Mouse (Mus musculus) forebrain, embryonic 16.5 days (tissue): ENCODE results near the gene Med26. TPM values are rescaled to one million over a fixed set of nuclear protein-coding genes. Genes with fewer than 3 reads are reported as not detected.

Experiments
- ATAC-seq: fragments of 200-750 bp; cut with Nextera tagmentation; 2 replicates; pipeline ENCODE4 v1.8.0; 2017; ENCODE audit warnings: mild to moderate bottlenecking, moderate library complexity
- H3K27ac ChIP-seq: fragments of 300-500 bp; sonication (generic); 2 replicates; pipeline ENCODE4 v1.5.1; 2014; ENCODE audit warnings: low read length, control low read depth
- H3K27me3 ChIP-seq: fragments of 300-500 bp; sonication (generic); replicated peaks from 2 replicates; pipeline ENCODE4 v1.6.1; 2014; ENCODE audit warnings: low read length; ENCODE audit not compliant: control insufficient read depth, insufficient read depth
- H3K36me3 ChIP-seq: fragments of 300-500 bp; sonication (generic); 2 replicates; pipeline ENCODE4 v1.6.1; 2014; ENCODE audit not compliant: control insufficient read depth, insufficient read depth
- H3K4me1 ChIP-seq: fragments of 300-500 bp; sonication (generic); replicated peaks from 2 replicates; pipeline ENCODE4 v1.6.1; 2014; ENCODE audit warnings: low read length; ENCODE audit not compliant: control insufficient read depth, insufficient read depth
- H3K4me2 ChIP-seq: fragments of 300-500 bp; sonication (generic); 2 replicates; pipeline ENCODE4 v1.6.1; 2014; ENCODE audit warnings: mild to moderate bottlenecking, low read length, control low read depth
- H3K4me3 ChIP-seq: fragments of 300-500 bp; sonication (generic); replicated peaks from 2 replicates; pipeline ENCODE4 v1.5.1; 2014; ENCODE audit warnings: mild to moderate bottlenecking, low read length, control low read depth
- H3K9ac ChIP-seq: fragments of 300-500 bp; sonication (generic); replicated peaks from 2 replicates; pipeline ENCODE4 v1.6.1; 2014; ENCODE audit warnings: low read depth, low read length, control low read depth
- H3K9me3 ChIP-seq: fragments of 300-500 bp; sonication (generic); 2 replicates; pipeline ENCODE4 v1.6.1; 2016; ENCODE audit warnings: low read length; ENCODE audit not compliant: control insufficient read depth
- WGBS: fragments of 180-500 bp; shearing (Covaris S2); extraction: QIAGEN DNeasy Blood & Tissue Kit; methylation state at CpG from one replicate; pipeline ENCODE4 v1.1.7; 2014; 5-methylcytosine and 5-hydroxymethylcytosine counted together
- polyA plus RNA-seq: library from polyadenylated mRNA; unstranded; fragments of >200 nt; fragmentation: Nextera tagmentation; extraction: Ambion mirVana; gene quantifications from 2 replicates; pipeline ENCODE4 v1.2.1, GENCODE M21; 2015

Gene Med26
- polyA plus RNA-seq, 1 experiment from 2014 or later, result 21.6 TPM

DNA sequence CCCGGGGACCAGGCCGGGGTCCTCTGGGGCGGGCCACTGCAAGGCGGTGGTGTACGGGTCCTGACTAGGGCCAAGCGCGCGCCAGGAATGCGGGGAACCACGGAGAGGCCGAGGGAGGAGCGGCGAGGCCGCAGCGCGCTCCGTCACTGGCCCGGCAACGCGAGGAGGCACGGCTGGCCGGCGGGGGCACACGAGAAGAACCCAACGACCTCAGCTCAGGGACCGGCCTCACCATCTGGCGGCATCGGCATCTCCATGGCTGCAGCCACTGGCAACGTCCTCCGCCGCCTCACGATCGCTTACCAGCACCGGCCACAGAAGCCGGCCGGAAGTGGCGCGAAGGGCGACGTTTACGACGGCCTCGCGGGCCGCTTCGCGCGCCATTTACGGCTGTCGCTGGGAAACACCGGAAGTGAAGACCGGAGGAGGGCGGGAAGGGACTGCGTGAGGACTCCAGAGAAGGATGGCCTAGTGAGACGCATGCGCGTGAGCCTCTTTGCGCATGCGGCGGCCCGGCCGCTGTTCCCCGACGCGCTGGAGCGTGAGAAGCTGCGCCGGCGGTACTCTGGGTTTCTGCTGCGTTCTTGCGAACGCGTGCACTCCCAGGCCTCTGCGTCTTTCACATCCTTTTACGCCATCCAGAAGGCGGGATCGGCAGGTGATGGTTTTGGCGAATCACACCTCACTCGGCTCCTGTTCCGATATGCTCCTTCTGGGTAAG, 73.1 kb downstream of the Med26 start, which contains the start of gene Cherp:
Cherp (minus strand) TSS at position 401 of the 721 bp plus-strand sequence.
- peak within 1 kb of the TSS; percentile 99 for H3K4me2 ChIP-seq
- peaks cover 18% of the 10 kb centered on the region; the same call in 1 of the 2 replicates for H3K36me3 ChIP-seq
- H3K4me1 ChIP-seq, result peaks cover 22% of the 10 kb centered on the region
- H3K27me3 ChIP-seq, result no peaks in the 10 kb centered on the region
- WGBS, result under 1% methylated on average over 79 of the region's 80 CpGs
- peak within 1 kb of the TSS; percentile 96 for H3K4me3 ChIP-seq
- peak within 1 kb of the TSS; percentile 75 for H3K9ac ChIP-seq
- peak; percentile 97 for ATAC-seq
- no peaks in the 10 kb centered on the region for H3K9me3 ChIP-seq
- H3K27ac ChIP-seq, result peak within 1 kb of the TSS; percentile 81

GRCm38 (mm10) chr8:72470684-72471083, 77.4 kb downstream of the Med26 start:
- H3K9me3 ChIP-seq, result no peaks in the 10 kb centered on the region
- H3K27me3 ChIP-seq, result no peaks in the 10 kb centered on the region
- no peak for ATAC-seq
- 96% methylated on average over 7 of the region's 7 CpGs for WGBS
- H3K4me3 ChIP-seq, result no peak overlapping the region
- peaks cover 55% of the 10 kb centered on the region for H3K36me3 ChIP-seq
- no peak overlapping the region for H3K4me2 ChIP-seq
- H3K4me1 ChIP-seq, result peaks cover 15% of the 10 kb centered on the region
- no peak overlapping the region for H3K27ac ChIP-seq
- H3K9ac ChIP-seq, result no peak overlapping the region

DNA sequence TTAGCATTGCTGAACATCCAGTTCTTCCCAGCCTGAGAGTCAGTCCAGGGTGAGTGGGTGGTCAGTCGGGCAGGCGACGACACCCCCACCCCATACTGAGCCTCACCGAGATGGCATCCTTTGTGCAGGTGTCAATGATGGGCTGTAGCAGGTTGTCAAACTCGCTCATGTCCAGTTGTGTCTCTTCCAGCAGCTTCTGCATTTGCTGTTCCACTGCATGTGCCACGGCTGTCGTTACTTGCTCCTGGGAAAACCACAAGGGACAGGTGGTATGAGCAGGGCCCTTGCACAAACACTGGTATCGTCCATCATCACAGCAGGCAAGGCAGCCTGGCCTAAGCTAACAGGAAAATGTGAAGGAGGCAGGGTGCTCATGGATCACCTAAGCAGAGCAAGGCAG, 78.1 kb downstream of the Med26 start:
- Histone ChIP-seq H3K27ac (no peak overlapping the region), H3K9me3 (no peaks in the 10 kb centered on the region), H3K4me2 (no peak overlapping the region), H3K4me1 (peaks cover 13% of the 10 kb centered on the region), H3K27me3 (no peaks in the 10 kb centered on the region), H3K36me3 (peaks cover 60% of the 10 kb centered on the region), H3K4me3 (no peak overlapping the region), H3K9ac (no peak overlapping the region)
- 94% methylated on average over 8 of the region's 8 CpGs for WGBS
- no peak for ATAC-seq

- no peak overlapping the region for H3K27ac ChIP-seq
- H3K4me3 ChIP-seq, result no peak overlapping the region
- ATAC-seq, result no peak
- H3K9ac ChIP-seq, result no peak overlapping the region
- no peak overlapping the region for H3K4me2 ChIP-seq
- 92% methylated on average over 2 of the region's 2 CpGs for WGBS
- peaks cover 64% of the 10 kb centered on the region for H3K36me3 ChIP-seq
- H3K9me3 ChIP-seq, result no peaks in the 10 kb centered on the region
- H3K4me1 ChIP-seq, result peaks cover 10% of the 10 kb centered on the region
- no peaks in the 10 kb centered on the region for H3K27me3 ChIP-seq
These were observed 78.8 kb downstream of the Med26 start for GRCm38 (mm10) chr8:72469243-72469642.

DNA sequence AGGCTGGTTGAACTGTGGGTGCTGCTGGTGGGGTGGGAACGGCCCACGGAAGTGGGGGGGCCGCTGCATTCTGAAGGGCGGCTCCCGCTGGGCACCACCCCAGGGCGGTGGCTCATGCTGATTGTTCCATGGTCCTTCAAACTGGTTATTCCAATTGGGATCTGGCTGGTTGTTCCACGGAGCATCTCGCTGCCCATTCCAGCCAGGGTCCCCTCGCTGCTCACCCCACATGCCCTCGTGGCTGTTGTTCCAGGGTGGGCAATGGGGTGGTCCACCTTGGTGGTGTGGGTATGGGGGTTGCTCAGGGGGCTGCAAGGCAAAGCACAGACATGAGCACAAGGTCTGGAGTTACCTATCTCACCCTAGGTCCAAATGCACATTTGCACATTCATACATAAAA, 83.9 kb downstream of the Med26 start:
- Histone ChIP-seq H3K36me3 (peaks cover 86% of the 10 kb centered on the region), H3K4me2 (no peak overlapping the region), H3K4me3 (no peak overlapping the region), H3K27ac (no peak overlapping the region), H3K9me3 (no peaks in the 10 kb centered on the region), H3K4me1 (no peaks in the 10 kb centered on the region), H3K9ac (no peak overlapping the region), H3K27me3 (no peaks in the 10 kb centered on the region)
- ATAC-seq, result no peak
- 95% methylated on average over 10 of the region's 10 CpGs for WGBS

- no peaks in the 10 kb centered on the region for H3K4me1 ChIP-seq
- 93% methylated on average over 4 of the region's 4 CpGs for WGBS
- peaks cover 58% of the 10 kb centered on the region for H3K36me3 ChIP-seq
- H3K27me3 ChIP-seq, result no peaks in the 10 kb centered on the region
- H3K4me2 ChIP-seq, result no peak overlapping the region
- no peak overlapping the region for H3K4me3 ChIP-seq
- no peak for ATAC-seq
- no peak overlapping the region for H3K27ac ChIP-seq
- no peak overlapping the region for H3K9ac ChIP-seq
- H3K9me3 ChIP-seq, result no peaks in the 10 kb centered on the region
These were observed 88.1 kb downstream of the Med26 start for GRCm38 (mm10) chr8:72459881-72460533.

GRCm38 (mm10) chr8:72458457-72458856, 89.6 kb downstream of the Med26 start:
- H3K4me1 ChIP-seq, result no peaks in the 10 kb centered on the region
- no peaks in the 10 kb centered on the region for H3K9me3 ChIP-seq
- WGBS, result 88% methylated on average over 6 of the region's 6 CpGs
- no peak overlapping the region for H3K4me2 ChIP-seq
- ATAC-seq, result no peak
- no peak overlapping the region for H3K9ac ChIP-seq
- H3K4me3 ChIP-seq, result no peak overlapping the region
- H3K27ac ChIP-seq, result no peak overlapping the region
- no peaks in the 10 kb centered on the region for H3K27me3 ChIP-seq
- peaks cover 56% of the 10 kb centered on the region for H3K36me3 ChIP-seq

- H3K4me1 ChIP-seq, result no peaks in the 10 kb centered on the region
- no peak overlapping the region for H3K27ac ChIP-seq
- no peak overlapping the region for H3K9ac ChIP-seq
- no peak for ATAC-seq
- H3K27me3 ChIP-seq, result no peaks in the 10 kb centered on the region
- no peak overlapping the region for H3K4me3 ChIP-seq
- no peaks in the 10 kb centered on the region for H3K9me3 ChIP-seq
- H3K36me3 ChIP-seq, result peaks cover 49% of the 10 kb centered on the region
- H3K4me2 ChIP-seq, result no peak overlapping the region
- WGBS, result 93% methylated on average over 3 of the region's 3 CpGs
These were observed 90.3 kb downstream of the Med26 start for GRCm38 (mm10) chr8:72457806-72458205.

DNA sequence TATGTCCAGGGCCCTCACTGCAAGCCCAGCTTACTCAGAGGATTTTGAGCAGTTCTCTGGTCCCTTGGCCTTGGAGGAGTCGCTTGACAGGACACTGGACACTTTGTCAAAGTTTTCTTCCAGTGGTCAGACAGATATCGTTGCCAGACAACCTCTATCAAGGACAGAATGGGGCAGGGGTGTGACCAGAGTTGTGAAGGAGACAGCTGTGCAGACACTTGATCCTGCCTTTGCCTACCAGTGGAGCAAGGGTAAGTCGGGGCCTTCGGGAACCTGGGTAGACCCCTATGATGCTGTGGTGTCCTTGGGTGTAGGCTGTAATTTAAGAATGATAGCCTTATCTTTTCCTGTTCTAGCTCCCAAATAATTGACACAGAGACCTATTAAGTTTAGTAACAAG, 92.8 kb downstream of the Med26 start:
- H3K4me2 ChIP-seq, result no peak overlapping the region
- WGBS, result 94% methylated on average over 4 of the region's 4 CpGs
- peaks cover 36% of the 10 kb centered on the region for H3K36me3 ChIP-seq
- H3K4me3 ChIP-seq, result no peak overlapping the region
- H3K9ac ChIP-seq, result no peak overlapping the region
- no peaks in the 10 kb centered on the region for H3K27me3 ChIP-seq
- no peak for ATAC-seq
- no peaks in the 10 kb centered on the region for H3K4me1 ChIP-seq
- H3K9me3 ChIP-seq, result no peaks in the 10 kb centered on the region
- H3K27ac ChIP-seq, result no peak overlapping the region
